Mouse (Mus musculus): ENCODE measurements around the gene Tmem120b.

GRCm38 (mm10) chr5:123127031-123127430 is 58.8 kb downstream of the Tmem120b start:
- TF ChIP-seq CTCF (IDR thresholded peaks at IDR 0.05; ENCODE audit: low read depth) (no peak), EP300 (IDR thresholded peaks at IDR 0.05; ENCODE audit: low read depth) (no peak)
